ENCODE assay signal across 21 mouse cellular contexts in genomic region chr8:108577571-108577970, GRCm38 (mm10).
DNase-seq lines count a peak whose midpoint lies in the region; ATAC-seq lines count a peak whose summit lies in the region.
"Had no signal": no experiment of that assay in that cellular context is flagged by ENCODE, and none has a peak within 500 bp of the region (broad histone marks: within the 10 kb centered on the region; RNA-seq: fewer than 3 reads in every experiment).

No protein-coding gene starts in this region.

- peak overlapping the region; percentile 23; the same call in 1 of the 2 replicates for H3K27ac ChIP-seq in hindbrain, embryonic 10.5 days
- no peak overlapping the region for H3K27ac ChIP-seq in hindbrain, embryonic 14.5 days
- H3K27ac ChIP-seq in midbrain, embryonic 12.5 days (replicated peaks) = 0 out of 2 replicates have a peak overlapping the region, but pooled peaks have one; percentile 49
- no peak overlapping the region; the same call in 1 of the 2 replicates for H3K27ac ChIP-seq in midbrain, embryonic 15.5 days
- H3K27ac ChIP-seq: forebrain, embryonic 12.5 days; heart, embryonic 13.5 days; hindbrain, postnatal 0 days had no signal

- no peak overlapping the region for H3K4me2 ChIP-seq in hindbrain, embryonic 14.5 days (replicated peaks)
- no peak overlapping the region for H3K4me2 ChIP-seq in midbrain, embryonic 12.5 days (replicated peaks)
- H3K4me2 ChIP-seq in midbrain, embryonic 15.5 days = no peak overlapping the region
- H3K4me2 ChIP-seq: embryonic facial prominence, embryonic 12.5 days; forebrain, embryonic 12.5 days; heart, embryonic 13.5 days had no signal

- H3K9me3 ChIP-seq in hindbrain, embryonic 10.5 days = no peaks in the 10 kb centered on the region
- no peaks in the 10 kb centered on the region for H3K9me3 ChIP-seq in hindbrain, embryonic 14.5 days (ENCODE audit: control insufficient read depth, low read length)
- no peaks in the 10 kb centered on the region for H3K9me3 ChIP-seq in midbrain, embryonic 12.5 days
- H3K9me3 ChIP-seq in midbrain, embryonic 15.5 days = no peaks in the 10 kb centered on the region
- H3K9me3 ChIP-seq: embryonic facial prominence, embryonic 12.5 days; forebrain, embryonic 12.5 days; heart, embryonic 13.5 days had no signal

- H3K9ac ChIP-seq in hindbrain, embryonic 14.5 days = no peak overlapping the region
- no peak overlapping the region for H3K9ac ChIP-seq in midbrain, embryonic 12.5 days (replicated peaks)
- H3K9ac ChIP-seq in midbrain, embryonic 15.5 days = no peak overlapping the region
- H3K9ac ChIP-seq: embryonic facial prominence, embryonic 12.5 days; forebrain, embryonic 12.5 days; forebrain, postnatal 0 days; heart, embryonic 13.5 days had no signal

- 25% methylated on average over 7 of the region's 7 CpGs for WGBS in hindbrain, embryonic 10.5 days
- 37% methylated on average over 7 of the region's 7 CpGs for WGBS in hindbrain, embryonic 14.5 days
- 19% methylated on average over 7 of the region's 7 CpGs for WGBS in midbrain, embryonic 12.5 days
- WGBS in midbrain, embryonic 15.5 days = 28% methylated on average over 7 of the region's 7 CpGs

- H3K27me3 ChIP-seq in hindbrain, embryonic 10.5 days (ENCODE audit: insufficient read depth, poor library complexity, severe bottlenecking) = peaks cover 31% of the 10 kb centered on the region
- no peaks in the 10 kb centered on the region for H3K27me3 ChIP-seq in hindbrain, embryonic 14.5 days (ENCODE audit: control insufficient read depth, insufficient read depth, low read length)
- peaks cover 4% of the 10 kb centered on the region for H3K27me3 ChIP-seq in midbrain, embryonic 12.5 days
- H3K27me3 ChIP-seq in midbrain, embryonic 15.5 days (replicated peaks) = no peaks in the 10 kb centered on the region
- H3K27me3 ChIP-seq: CH12.LX; embryonic facial prominence, embryonic 12.5 days; Patski had no signal

- H3K36me3 ChIP-seq in hindbrain, embryonic 10.5 days = no peaks in the 10 kb centered on the region
- H3K36me3 ChIP-seq in hindbrain, embryonic 14.5 days (replicated peaks; ENCODE audit: control insufficient read depth, insufficient read depth) = no peaks in the 10 kb centered on the region
- no peaks in the 10 kb centered on the region for H3K36me3 ChIP-seq in midbrain, embryonic 12.5 days
- H3K36me3 ChIP-seq in midbrain, embryonic 15.5 days (replicated peaks) = no peaks in the 10 kb centered on the region
- H3K36me3 ChIP-seq: embryonic facial prominence, embryonic 12.5 days; forebrain, embryonic 12.5 days; heart, embryonic 13.5 days had no signal

- ATAC-seq in hindbrain, embryonic 14.5 days (ENCODE audit: low FRiP score) = no peak
- ATAC-seq in midbrain, embryonic 12.5 days (ENCODE audit: low FRiP score, low read depth) = no peak
- ATAC-seq in midbrain, embryonic 15.5 days (replicated peaks) = no peak
- ATAC-seq: forebrain, postnatal 0 days; hindbrain, postnatal 0 days; Patski had no signal

- H3K4me3 ChIP-seq in hindbrain, embryonic 10.5 days = no peak overlapping the region
- no peak overlapping the region for H3K4me3 ChIP-seq in hindbrain, embryonic 14.5 days (replicated peaks; ENCODE audit: low read length)
- no peak overlapping the region for H3K4me3 ChIP-seq in midbrain, embryonic 12.5 days
- H3K4me3 ChIP-seq in midbrain, embryonic 15.5 days = no peak overlapping the region
- H3K4me3 ChIP-seq: embryonic facial prominence, embryonic 12.5 days; forebrain, embryonic 12.5 days; heart, embryonic 13.5 days had no signal

- DNase-seq in hindbrain, embryonic 10.5 days (ENCODE audit: low spot score) = no peak
- no peak for DNase-seq in hindbrain, embryonic 14.5 days (ENCODE audit: low spot score)
- peak; percentile 29 for DNase-seq in retina, embryonic 14.5 days (ENCODE audit: low spot score)
- DNase-seq in retina, postnatal 1 day = no peak
- DNase-seq in layer of hippocampus, adult 9-10 months (ENCODE audit: low spot score) = no peak
- DNase-seq: adrenal gland, adult 2 months; adrenal gland, postnatal 25 days; cerebellum, adult 2 months; cerebellum, postnatal 14 days; embryo, embryonic 11 days; forebrain, postnatal 0 days; gastrocnemius, postnatal 14 days; heart, postnatal 36 days had no signal

- peaks cover 18% of the 10 kb centered on the region for H3K4me1 ChIP-seq in hindbrain, embryonic 10.5 days (replicated peaks)
- peaks cover 14% of the 10 kb centered on the region for H3K4me1 ChIP-seq in hindbrain, embryonic 14.5 days (replicated peaks; ENCODE audit: control insufficient read depth, insufficient read depth, low read length)
- peaks cover 16% of the 10 kb centered on the region for H3K4me1 ChIP-seq in midbrain, embryonic 12.5 days
- peaks cover 19% of the 10 kb centered on the region for H3K4me1 ChIP-seq in midbrain, embryonic 15.5 days

Comparison
In these comparisons a context has a peak if more than half of its experiments do, and no peak if none do; other contexts are left out.
1. H3K27ac ChIP-seq: peak in hindbrain, embryonic 10.5 days (single experiment) and midbrain, embryonic 12.5 days (single experiment); none in hindbrain, embryonic 14.5 days (single experiment) and midbrain, embryonic 15.5 days (single experiment).